Mouse (Mus musculus) spleen, adult 2 months (tissue): ENCODE data around the gene Adamts18.

Source experiments
- CTCF ChIP-seq: fragments of 200-500 bp; IDR thresholded peaks from 2 replicates; pipeline ENCODE4 v1.5.1; 2011; ENCODE audit warnings: mild to moderate bottlenecking, inconsistent platforms; ENCODE audit not compliant: insufficient read depth, insufficient read length, insufficient replicate concordance; ENCODE audit errors: extremely low read depth
- POLR2A ChIP-seq: fragments of 200-500 bp; IDR thresholded peaks from 2 replicates; pipeline ENCODE4 v1.6.1; 2011; ENCODE audit warnings: low read depth, low read length, inconsistent platforms

DNA sequence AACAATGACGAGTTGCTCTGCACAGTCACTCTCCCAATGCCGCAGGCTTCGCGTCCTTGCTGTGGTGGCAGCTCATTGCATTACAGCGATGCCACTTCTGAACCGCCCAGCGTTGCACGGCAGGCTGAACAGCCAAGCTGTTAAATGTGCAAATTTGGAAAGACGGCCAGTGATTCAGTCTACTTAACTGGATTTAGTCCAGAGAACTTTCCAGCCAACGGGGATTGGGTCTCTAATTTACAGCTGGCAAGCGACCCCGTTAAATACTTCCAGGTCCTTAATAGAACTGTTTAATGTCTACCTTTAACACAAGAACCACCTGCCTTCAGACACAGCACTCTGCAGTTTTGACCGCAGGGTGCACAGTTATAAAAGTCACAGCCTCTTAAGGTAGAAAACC, 127.1 kb downstream of the Adamts18 start:
- TF ChIP-seq CTCF (no peak), POLR2A (no peak)
